Mouse (Mus musculus) B cell, adult 2 months (primary cell): ENCODE data around the gene Sestd1.

Source experiments
- DNase-seq, 2 experiments: peaks; one replicate each; pipeline ENCODE4 v3.0.0; 2022

The Sestd1 gene

GRCm38 (mm10) chr2:77280512-77281409, at the start of gene Sestd1:
TSS of gene Sestd1 (minus strand) at chr2:77280592.
- DNase-seq: peak; percentile 28 to 44

- no peak for DNase-seq
These were observed 46.9 kb upstream of the Sestd1 start for GRCm38 (mm10) chr2:77327246-77327645.

- DNase-seq: no peak
These were observed 43.3 kb upstream of the Sestd1 start for GRCm38 (mm10) chr2:77323739-77324138.

GRCm38 (mm10) chr2:77323156-77323555, 42.8 kb upstream of the Sestd1 start:
- no peak for DNase-seq

- DNase-seq: no peak
These were observed 38.8 kb upstream of the Sestd1 start for GRCm38 (mm10) chr2:77319196-77319595.

GRCm38 (mm10) chr2:77316961-77317360, 36.6 kb upstream of the Sestd1 start:
- DNase-seq: no peak

GRCm38 (mm10) chr2:77313846-77314245, 33.5 kb upstream of the Sestd1 start:
- no peak for DNase-seq

- no peak for DNase-seq
These were observed 32.2 kb upstream of the Sestd1 start for GRCm38 (mm10) chr2:77312616-77313015.

- peak; percentile 5 to 11 for DNase-seq
These were observed 28.9 kb upstream of the Sestd1 start for GRCm38 (mm10) chr2:77309313-77309712.

- DNase-seq: no peak
These were observed 24.1 kb upstream of the Sestd1 start for GRCm38 (mm10) chr2:77304494-77304893.

- DNase-seq: no peak
These were observed 23.3 kb upstream of the Sestd1 start for GRCm38 (mm10) chr2:77303716-77304115.

- DNase-seq: no peak
These were observed 22.4 kb upstream of the Sestd1 start for GRCm38 (mm10) chr2:77302655-77303348.

GRCm38 (mm10) chr2:77301687-77302389, 21.4 kb upstream of the Sestd1 start:
- no peak for DNase-seq

- DNase-seq: no peak
These were observed 9.3 kb upstream of the Sestd1 start for GRCm38 (mm10) chr2:77289701-77290100.

- DNase-seq: no peak
These were observed 6.4 kb upstream of the Sestd1 start for GRCm38 (mm10) chr2:77286755-77287154.

GRCm38 (mm10) chr2:77284281-77284899, 4.0 kb upstream of the Sestd1 start:
- no peak for DNase-seq

GRCm38 (mm10) chr2:77279861-77280511, 406 bp downstream of the Sestd1 start:
- peak; percentile 7 to 24 for DNase-seq

GRCm38 (mm10) chr2:77277272-77277671, 3.1 kb downstream of the Sestd1 start:
- no peak for DNase-seq

- no peak for DNase-seq
These were observed 4.5 kb downstream of the Sestd1 start for GRCm38 (mm10) chr2:77275851-77276250.

- no peak for DNase-seq
These were observed 5.3 kb downstream of the Sestd1 start for GRCm38 (mm10) chr2:77274976-77275641.

GRCm38 (mm10) chr2:77272953-77273352, 7.4 kb downstream of the Sestd1 start:
- DNase-seq: no peak

- DNase-seq: no peak
These were observed 9.6 kb downstream of the Sestd1 start for GRCm38 (mm10) chr2:77270781-77271180.
